In the genomic region with DNA sequence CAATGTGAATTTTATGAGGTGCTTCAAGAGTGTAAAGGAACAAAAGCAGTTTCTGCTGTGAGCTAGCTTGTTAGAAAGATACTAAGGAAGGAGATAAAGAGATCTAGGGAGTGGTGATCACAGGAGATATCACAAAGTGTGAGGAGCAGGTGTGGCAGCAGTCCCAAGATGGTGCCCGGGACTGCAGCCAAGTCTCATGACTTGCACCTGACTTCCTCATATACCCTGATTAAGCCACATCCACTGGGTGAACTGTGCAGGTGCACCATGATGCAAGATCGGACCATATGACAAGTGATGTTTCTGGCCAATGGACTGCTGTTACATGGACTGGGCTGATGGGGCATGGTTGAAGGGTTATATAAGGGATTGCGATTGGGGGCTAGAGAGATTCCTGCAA, we compare ENCODE assay signal across 3 mouse cellular contexts.
A peak's percentile ranks its signal among the peaks of the same experiment; 100 is the strongest.
DNase-seq lines count a peak whose midpoint lies in the region; ATAC-seq and TF ChIP-seq lines count a peak whose summit lies in the region.
"Not testable (repeated sequence)": the region's sequence is repeated elsewhere in the genome, so short reads cannot be mapped to it uniquely, and the experiment has no call there.

No protein-coding gene starts in this region.

- 90% methylated on average over 3 of the region's 3 CpGs for WGBS in intestine, embryonic 16.5 days
- 63% methylated on average over 3 of the region's 3 CpGs for WGBS in intestine, postnatal 0 days

- not testable (repeated sequence) for H3K4me2 ChIP-seq in intestine, embryonic 16.5 days (ENCODE audit: low read depth, low read length); intestine, postnatal 0 days (replicated peaks; ENCODE audit: low read depth)

- peak; percentile 53 for DNase-seq in heart, adult 11 months

- H3K27ac ChIP-seq in intestine, embryonic 16.5 days (ENCODE audit: low read length); intestine, postnatal 0 days (ENCODE audit: low read depth, low read length): not testable (repeated sequence)

- not testable (repeated sequence) for H3K9ac ChIP-seq in intestine, embryonic 16.5 days (ENCODE audit: low read depth, low read length); intestine, postnatal 0 days (ENCODE audit: low read depth, low read length)

- not testable (repeated sequence) for H3K36me3 ChIP-seq in intestine, embryonic 16.5 days (ENCODE audit: control insufficient read depth, insufficient read depth, low read length); intestine, postnatal 0 days (ENCODE audit: control insufficient read depth, insufficient read depth)

- not testable (repeated sequence) for H3K4me1 ChIP-seq in intestine, embryonic 16.5 days (ENCODE audit: control insufficient read depth, insufficient read depth, low read length); intestine, postnatal 0 days (replicated peaks; ENCODE audit: control insufficient read depth, insufficient read depth, low read length)

- ATAC-seq in intestine, embryonic 16.5 days = peak; percentile 56
- peak; percentile 65 for ATAC-seq in intestine, postnatal 0 days

- H3K9me3 ChIP-seq in intestine, embryonic 16.5 days (ENCODE audit: control insufficient read depth, low read length); intestine, postnatal 0 days (ENCODE audit: control insufficient read depth): not testable (repeated sequence)

- H3K27me3 ChIP-seq in intestine, embryonic 16.5 days (replicated peaks; ENCODE audit: control insufficient read depth, insufficient read depth, low read length); intestine, postnatal 0 days (replicated peaks; ENCODE audit: control insufficient read depth, insufficient read depth, low read length): not testable (repeated sequence)

- TF ChIP-seq CTCF in intestine, postnatal 0 days (IDR thresholded peaks at IDR 0.05; ENCODE audit: low read depth) = not testable (repeated sequence)

- not testable (repeated sequence) for H3K4me3 ChIP-seq in intestine, embryonic 16.5 days (ENCODE audit: low read length); intestine, postnatal 0 days (ENCODE audit: low read depth, low read length)
